Mouse (Mus musculus): Measurements from ENCODE around the gene Slc25a41. TPM values are rescaled to one million over a fixed set of nuclear protein-coding genes. Genes with fewer than 3 reads are reported as not detected.

Gene Slc25a41
- polyA plus RNA-seq, 1 experiment from 2014 or later = not detected

GRCm38 (mm10) chr17:57007137-57007905, 34.1 kb downstream of the Slc25a41 start:
- WGBS = 93% methylated on average over 13 of the region's 13 CpGs
- Histone ChIP-seq H3K36me3 (peaks cover 61% of the 10 kb centered on the region), H3K4me1 (replicated peaks) (peaks cover 18% of the 10 kb centered on the region), H3K4me3 (no peak overlapping the region), H3K9ac (no peak overlapping the region), H3K27me3 (no peaks in the 10 kb centered on the region), H3K4me2 (no peak overlapping the region), H3K27ac (replicated peaks) (no peak overlapping the region), H3K9me3 (no peaks in the 10 kb centered on the region)
- no peak for ATAC-seq (ENCODE audit: low FRiP score, low read depth)

GRCm38 (mm10) chr17:57003994-57004393, 37.5 kb downstream of the Slc25a41 start:
- no peaks in the 10 kb centered on the region for H3K27me3 ChIP-seq
- H3K4me3 ChIP-seq = no peak overlapping the region
- peaks cover 64% of the 10 kb centered on the region for H3K36me3 ChIP-seq
- no peaks in the 10 kb centered on the region for H3K4me1 ChIP-seq (replicated peaks)
- whole genome bisulfite sequencing = 95% methylated on average over 7 of the region's 7 CpGs
- no peak overlapping the region for H3K9ac ChIP-seq
- no peaks in the 10 kb centered on the region for H3K9me3 ChIP-seq
- H3K27ac ChIP-seq (replicated peaks) = no peak overlapping the region
- ATAC-seq (ENCODE audit: low FRiP score, low read depth) = no peak
- no peak overlapping the region for H3K4me2 ChIP-seq

- H3K4me3 ChIP-seq = no peak overlapping the region
- no peak overlapping the region for H3K9ac ChIP-seq
- no peak for ATAC-seq (ENCODE audit: low FRiP score, low read depth)
- H3K27ac ChIP-seq (replicated peaks) = no peak overlapping the region
- WGBS = 79% methylated on average over 8 of the region's 8 CpGs
- no peak overlapping the region for H3K4me2 ChIP-seq
- H3K36me3 ChIP-seq = peaks cover 44% of the 10 kb centered on the region
- peaks cover 16% of the 10 kb centered on the region for H3K4me1 ChIP-seq (replicated peaks)
- H3K27me3 ChIP-seq = no peaks in the 10 kb centered on the region
- H3K9me3 ChIP-seq = no peaks in the 10 kb centered on the region
These were observed 40.2 kb downstream of the Slc25a41 start for GRCm38 (mm10) chr17:57001228-57001627.

GRCm38 (mm10) chr17:56999968-57000609, 41.4 kb downstream of the Slc25a41 start, which contains the start of gene Pspn:
Gene Pspn (minus strand): TSS chr17:57000018.
- Histone ChIP-seq H3K9ac (no peak within 1 kb of the TSS), H3K27me3 (no peaks in the 10 kb centered on the region), H3K4me3 (no peak within 1 kb of the TSS), H3K4me1 (replicated peaks) (peaks cover 16% of the 10 kb centered on the region), H3K4me2 (no peak within 1 kb of the TSS), H3K36me3 (peaks cover 46% of the 10 kb centered on the region), H3K9me3 (no peaks in the 10 kb centered on the region), H3K27ac (replicated peaks) (no peak within 1 kb of the TSS)
- WGBS = 83% methylated on average over 9 of the region's 9 CpGs
- no peak for ATAC-seq (ENCODE audit: low FRiP score, low read depth)

GRCm38 (mm10) chr17:56999414-56999813, 42.0 kb downstream of the Slc25a41 start:
- 95% methylated on average over 9 of the region's 9 CpGs for WGBS
- Histone ChIP-seq H3K9me3 (no peaks in the 10 kb centered on the region), H3K36me3 (peaks cover 44% of the 10 kb centered on the region), H3K9ac (no peak overlapping the region), H3K4me2 (no peak overlapping the region), H3K4me3 (no peak overlapping the region), H3K27ac (replicated peaks) (no peak overlapping the region), H3K27me3 (no peaks in the 10 kb centered on the region), H3K4me1 (replicated peaks) (peaks cover 16% of the 10 kb centered on the region)
- no peak for ATAC-seq (ENCODE audit: low FRiP score, low read depth)

GRCm38 (mm10) chr17:56997029-56997667, 44.3 kb downstream of the Slc25a41 start, which contains the start of gene Alkbh7:
Gene Alkbh7 (plus strand): TSS chr17:56997339.
- H3K36me3 ChIP-seq = peaks cover 45% of the 10 kb centered on the region
- under 1% methylated on average over 38 of the region's 38 CpGs for WGBS
- peak within 1 kb of the TSS; percentile 67 for H3K9ac ChIP-seq
- peak within 1 kb of the TSS; percentile 85 for H3K27ac ChIP-seq (replicated peaks)
- peak within 1 kb of the TSS; percentile 78 for H3K4me2 ChIP-seq
- peak; percentile 97 for ATAC-seq (ENCODE audit: low FRiP score, low read depth)
- peak within 1 kb of the TSS; percentile 90 for H3K4me3 ChIP-seq
- peaks cover 21% of the 10 kb centered on the region for H3K4me1 ChIP-seq (replicated peaks)
- H3K27me3 ChIP-seq = no peaks in the 10 kb centered on the region
- H3K9me3 ChIP-seq = no peaks in the 10 kb centered on the region

GRCm38 (mm10) chr17:56996506-56996905, 44.9 kb downstream of the Slc25a41 start:
- H3K4me3 ChIP-seq = peak overlapping the region; percentile 90; the same call in 1 of the 2 replicates
- no peaks in the 10 kb centered on the region for H3K9me3 ChIP-seq
- H3K36me3 ChIP-seq = peaks cover 45% of the 10 kb centered on the region
- H3K27ac ChIP-seq (replicated peaks) = peak overlapping the region; percentile 85; the same call in 1 of the 2 replicates
- WGBS = 77% methylated on average over 2 of the region's 2 CpGs
- H3K27me3 ChIP-seq = no peaks in the 10 kb centered on the region
- peak overlapping the region; percentile 78; the same call in 1 of the 2 replicates for H3K4me2 ChIP-seq
- H3K9ac ChIP-seq = no peak overlapping the region
- ATAC-seq (ENCODE audit: low FRiP score, low read depth) = no peak
- H3K4me1 ChIP-seq (replicated peaks) = peaks cover 26% of the 10 kb centered on the region

- WGBS = 93% methylated on average over 8 of the region's 8 CpGs
- Histone ChIP-seq H3K9me3 (no peaks in the 10 kb centered on the region), H3K36me3 (peaks cover 45% of the 10 kb centered on the region), H3K27ac (replicated peaks) (no peak overlapping the region), H3K9ac (no peak overlapping the region), H3K27me3 (no peaks in the 10 kb centered on the region), H3K4me2 (no peak overlapping the region), H3K4me3 (no peak overlapping the region), H3K4me1 (replicated peaks) (peaks cover 34% of the 10 kb centered on the region)
- ATAC-seq (ENCODE audit: low FRiP score, low read depth) = no peak
These were observed 46.4 kb downstream of the Slc25a41 start for GRCm38 (mm10) chr17:56995046-56995445.

GRCm38 (mm10) chr17:56990966-56991365, 50.5 kb downstream of the Slc25a41 start:
- no peaks in the 10 kb centered on the region for H3K27me3 ChIP-seq
- H3K36me3 ChIP-seq = peaks cover 35% of the 10 kb centered on the region
- H3K4me3 ChIP-seq = peak overlapping the region; percentile 61
- H3K4me2 ChIP-seq = peak overlapping the region; percentile 86
- H3K9ac ChIP-seq = peak overlapping the region; percentile 71
- H3K27ac ChIP-seq (replicated peaks) = no peak overlapping the region
- WGBS = 73% methylated on average over 2 of the region's 2 CpGs
- no peak for ATAC-seq (ENCODE audit: low FRiP score, low read depth)
- H3K4me1 ChIP-seq (replicated peaks) = peaks cover 22% of the 10 kb centered on the region
- H3K9me3 ChIP-seq = no peaks in the 10 kb centered on the region

- Histone ChIP-seq H3K27ac (replicated peaks) (peak within 1 kb of the TSS; percentile 92), H3K4me3 (peak within 1 kb of the TSS; percentile 61), H3K36me3 (peaks cover 28% of the 10 kb centered on the region), H3K27me3 (no peaks in the 10 kb centered on the region), H3K9ac (peak within 1 kb of the TSS; percentile 71), H3K4me2 (peak within 1 kb of the TSS; percentile 86), H3K9me3 (no peaks in the 10 kb centered on the region), H3K4me1 (replicated peaks) (peaks cover 22% of the 10 kb centered on the region)
- peak; percentile 96 for ATAC-seq (ENCODE audit: low FRiP score, low read depth)
- under 1% methylated on average over 52 of the region's 52 CpGs for WGBS
These were observed 51.2 kb downstream of the Slc25a41 start, which contains the start of gene Clpp for GRCm38 (mm10) chr17:56990115-56990746. Gene Clpp (plus strand): TSS chr17:56990305.

GRCm38 (mm10) chr17:56989467-56990114, 51.9 kb downstream of the Slc25a41 start:
- WGBS = 3% methylated on average over 25 of the region's 25 CpGs
- ATAC-seq (ENCODE audit: low FRiP score, low read depth) = peak; percentile 93

More at GRCm38 (mm10) chr17:56989467-56990114, 51.9 kb downstream of the Slc25a41 start:
- Histone ChIP-seq H3K4me1 (replicated peaks) (peaks cover 22% of the 10 kb centered on the region), H3K4me2 (peak overlapping the region; percentile 86), H3K9ac (peak overlapping the region; percentile 71), H3K36me3 (peaks cover 22% of the 10 kb centered on the region), H3K27ac (replicated peaks) (peak overlapping the region; percentile 92), H3K27me3 (no peaks in the 10 kb centered on the region), H3K4me3 (peak overlapping the region; percentile 61), H3K9me3 (no peaks in the 10 kb centered on the region)

Measured in hindbrain, embryonic 15.5 days (tissue).